Mouse (Mus musculus): ENCODE data around the gene Csdc2. TPM values are rescaled to one million over a fixed set of nuclear protein-coding genes. Genes with fewer than 3 reads are reported as not detected.
"Not testable (repeated sequence)": the region's sequence is repeated elsewhere in the genome, so short reads cannot be mapped to it uniquely, and the experiment has no call there.

The Csdc2 gene
- polyA plus RNA-seq, 1 experiment = 6.8 TPM

DNA sequence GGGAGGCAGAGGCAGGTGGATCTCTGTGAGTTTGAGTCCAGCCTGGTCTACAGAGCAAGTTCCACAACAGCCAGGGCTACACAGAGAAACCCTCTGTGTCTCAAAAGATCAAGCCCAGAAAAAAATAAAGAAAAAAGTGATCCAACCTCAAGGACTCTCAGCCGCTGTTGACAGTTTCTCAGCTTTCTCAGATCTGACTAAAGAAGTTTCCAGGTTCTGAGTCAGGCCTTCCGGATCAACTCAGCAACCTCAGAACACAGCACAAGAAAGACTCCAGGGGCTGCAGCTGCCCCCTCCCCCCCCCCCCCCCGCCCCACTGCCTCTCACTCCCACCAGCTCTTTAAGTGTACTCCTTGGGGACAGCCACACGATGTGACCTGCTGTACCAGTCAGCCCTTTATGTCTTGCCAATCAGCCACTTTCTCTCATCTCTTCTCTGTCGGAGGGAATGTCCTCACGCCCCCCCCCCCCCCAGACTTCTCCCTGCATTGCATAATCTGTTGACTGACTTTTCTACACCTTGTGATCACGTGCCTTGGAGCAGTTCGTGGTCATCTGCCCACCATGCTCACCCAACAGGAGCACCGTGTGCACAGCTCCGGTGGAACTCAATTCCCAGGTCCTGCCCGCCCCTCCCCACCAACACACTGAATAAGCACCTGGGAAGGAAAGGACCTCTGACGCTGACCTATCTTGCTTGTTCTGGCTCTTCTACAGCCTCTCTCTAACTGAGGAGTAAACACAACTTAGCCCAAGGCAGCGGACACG lies 29.7 kb downstream of the Csdc2 start:
- H3K27me3 ChIP-seq (ENCODE audit: control insufficient read depth, insufficient read depth, low read length) = no peaks in the 10 kb centered on the region
- TF ChIP-seq CTCF (IDR thresholded peaks at IDR 0.05; ENCODE audit: borderline replicate concordance, control insufficient read depth, extremely low read depth, insufficient read depth, low read length, poor library complexity) = no peak
- TF ChIP-seq POLR2A (IDR thresholded peaks at IDR 0.05; ENCODE audit: control insufficient read depth, extremely low read depth, insufficient read depth, low read length, poor library complexity) = no peak
- H3K36me3 ChIP-seq (ENCODE audit: control insufficient read depth, insufficient read depth, low read length) = no peaks in the 10 kb centered on the region
- DNase-seq = no peak
- peaks cover 2% of the 10 kb centered on the region; the same call in 1 of the 2 replicates for H3K4me1 ChIP-seq (replicated peaks; ENCODE audit: control insufficient read depth, insufficient read depth, low read length)
- WGBS = 94% methylated on average over 14 of the region's 14 CpGs
- no peak overlapping the region for H3K27ac ChIP-seq (ENCODE audit: control insufficient read depth, insufficient read depth, low read length)
- H3K4me3 ChIP-seq (ENCODE audit: control insufficient read depth, insufficient read depth, low read length) = no peak overlapping the region

DNA sequence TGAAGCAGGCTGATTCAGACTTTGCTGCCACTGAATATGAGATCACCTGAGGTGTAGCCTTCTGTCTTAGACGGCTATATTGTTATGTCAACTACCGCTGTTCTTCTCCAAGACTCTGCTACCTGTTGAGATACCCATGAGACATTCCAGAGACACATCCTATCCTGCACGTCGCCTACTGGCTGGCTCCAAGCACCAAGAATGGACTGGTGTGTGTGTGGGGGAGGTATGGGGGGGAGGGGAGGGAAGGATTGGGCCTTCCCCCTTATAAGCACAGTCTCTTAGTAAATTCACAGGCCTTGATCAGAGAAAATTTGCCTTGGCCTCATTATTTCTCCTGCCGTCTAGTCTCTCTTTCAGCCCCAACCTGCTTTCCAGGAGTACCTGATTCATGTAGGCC lies 31.3 kb downstream of the Csdc2 start:
- WGBS = 97% methylated on average over 5 of the region's 5 CpGs
- Histone ChIP-seq H3K27ac (ENCODE audit: control insufficient read depth, insufficient read depth, low read length) (no peak overlapping the region), H3K36me3 (ENCODE audit: control insufficient read depth, insufficient read depth, low read length) (no peaks in the 10 kb centered on the region), H3K4me3 (ENCODE audit: control insufficient read depth, insufficient read depth, low read length) (no peak overlapping the region), H3K27me3 (ENCODE audit: control insufficient read depth, insufficient read depth, low read length) (no peaks in the 10 kb centered on the region), H3K4me1 (replicated peaks; ENCODE audit: control insufficient read depth, insufficient read depth, low read length) (no peaks in the 10 kb centered on the region; the same call in 1 of the 2 replicates)
- TF ChIP-seq CTCF (IDR thresholded peaks at IDR 0.05; ENCODE audit: borderline replicate concordance, control insufficient read depth, extremely low read depth, insufficient read depth, low read length, poor library complexity) (no peak), POLR2A (IDR thresholded peaks at IDR 0.05; ENCODE audit: control insufficient read depth, extremely low read depth, insufficient read depth, low read length, poor library complexity) (no peak)
- DNase-seq = no peak

DNA sequence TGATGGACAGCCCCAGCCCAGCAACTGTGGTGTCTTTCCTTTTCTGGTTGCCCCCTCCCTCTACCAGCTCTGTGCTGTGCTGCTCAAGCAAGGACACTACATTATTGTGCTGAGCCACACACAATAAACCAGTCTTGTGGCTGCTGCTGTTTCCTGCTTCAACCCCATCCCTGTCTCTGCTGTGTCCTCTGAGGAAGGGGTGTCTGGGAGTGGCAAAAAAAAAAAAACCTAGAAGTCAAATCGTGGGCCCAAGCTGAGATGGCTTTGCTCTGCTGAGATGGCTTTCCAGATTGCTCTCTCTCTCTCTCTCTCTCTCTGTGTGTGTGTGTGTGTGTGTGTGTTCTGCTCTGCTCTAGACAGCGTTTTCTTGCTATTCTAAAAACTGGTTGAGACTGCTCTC lies 31.9 kb downstream of the Csdc2 start:
- TF ChIP-seq CTCF (IDR thresholded peaks at IDR 0.05; ENCODE audit: borderline replicate concordance, control insufficient read depth, extremely low read depth, insufficient read depth, low read length, poor library complexity) (no peak), POLR2A (IDR thresholded peaks at IDR 0.05; ENCODE audit: control insufficient read depth, extremely low read depth, insufficient read depth, low read length, poor library complexity) (no peak)
- H3K27me3 ChIP-seq (ENCODE audit: control insufficient read depth, insufficient read depth, low read length) = no peaks in the 10 kb centered on the region
- no peaks in the 10 kb centered on the region; the same call in 1 of the 2 replicates for H3K4me1 ChIP-seq (replicated peaks; ENCODE audit: control insufficient read depth, insufficient read depth, low read length)
- no peak for DNase-seq
- no peak overlapping the region for H3K27ac ChIP-seq (ENCODE audit: control insufficient read depth, insufficient read depth, low read length)
- no peak overlapping the region for H3K4me3 ChIP-seq (ENCODE audit: control insufficient read depth, insufficient read depth, low read length)
- 33% methylated on average over 2 of the region's 2 CpGs for WGBS
- H3K36me3 ChIP-seq (ENCODE audit: control insufficient read depth, insufficient read depth, low read length) = no peaks in the 10 kb centered on the region

DNA sequence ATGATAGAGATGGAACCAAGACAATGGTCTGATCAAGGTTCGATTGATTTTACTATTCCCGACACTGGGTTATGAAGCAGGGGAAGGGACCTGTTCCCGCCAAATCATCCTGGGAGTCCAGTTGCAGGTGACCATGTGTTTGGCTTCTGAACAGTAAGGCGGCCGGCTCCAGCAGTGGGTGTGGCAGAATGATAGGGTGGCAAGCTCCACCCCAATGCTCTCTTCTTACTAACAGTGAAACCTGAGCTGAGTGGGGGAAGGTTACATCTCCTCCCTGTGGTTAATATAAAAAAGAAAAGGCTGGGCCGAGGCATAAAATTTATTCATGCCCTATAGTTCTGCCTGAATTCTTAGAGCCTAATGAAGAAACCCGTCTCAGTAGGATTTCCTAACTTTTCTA lies 32.6 kb downstream of the Csdc2 start:
- no peaks in the 10 kb centered on the region; the same call in 1 of the 2 replicates for H3K4me1 ChIP-seq (replicated peaks; ENCODE audit: control insufficient read depth, insufficient read depth, low read length)
- no peak overlapping the region for H3K4me3 ChIP-seq (ENCODE audit: control insufficient read depth, insufficient read depth, low read length)
- TF ChIP-seq CTCF (IDR thresholded peaks at IDR 0.05; ENCODE audit: borderline replicate concordance, control insufficient read depth, extremely low read depth, insufficient read depth, low read length, poor library complexity) (no peak), POLR2A (IDR thresholded peaks at IDR 0.05; ENCODE audit: control insufficient read depth, extremely low read depth, insufficient read depth, low read length, poor library complexity) (no peak)
- H3K36me3 ChIP-seq (ENCODE audit: control insufficient read depth, insufficient read depth, low read length) = no peaks in the 10 kb centered on the region
- no peak for DNase-seq
- H3K27ac ChIP-seq (ENCODE audit: control insufficient read depth, insufficient read depth, low read length) = no peak overlapping the region
- whole genome bisulfite sequencing = 78% methylated on average over 7 of the region's 7 CpGs
- no peaks in the 10 kb centered on the region for H3K27me3 ChIP-seq (ENCODE audit: control insufficient read depth, insufficient read depth, low read length)

DNA sequence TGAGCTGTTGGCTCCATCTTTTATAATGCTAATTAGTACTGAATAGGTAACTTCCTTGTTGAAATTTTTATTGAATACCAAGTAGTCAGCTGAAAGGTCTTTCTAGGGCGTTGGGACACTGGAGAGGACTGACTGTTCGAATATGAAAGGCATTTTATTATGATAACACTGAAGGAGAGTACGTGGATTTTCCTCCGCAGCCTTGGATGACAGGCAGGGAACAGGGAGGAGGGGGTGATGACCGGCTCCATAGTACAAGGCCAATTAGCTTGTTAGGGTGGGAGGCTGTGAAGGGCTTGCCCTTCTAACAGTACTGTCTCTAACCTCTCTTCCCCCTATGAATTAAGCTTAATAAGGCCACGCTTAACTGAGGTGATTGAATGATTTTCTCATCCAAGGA lies 33.1 kb downstream of the Csdc2 start:
- not testable (repeated sequence) for H3K36me3 ChIP-seq (ENCODE audit: control insufficient read depth, insufficient read depth, low read length); DNase-seq; H3K4me1 ChIP-seq (replicated peaks; ENCODE audit: control insufficient read depth, insufficient read depth, low read length); H3K4me3 ChIP-seq (ENCODE audit: control insufficient read depth, insufficient read depth, low read length); H3K27me3 ChIP-seq (ENCODE audit: control insufficient read depth, insufficient read depth, low read length); H3K27ac ChIP-seq (ENCODE audit: control insufficient read depth, insufficient read depth, low read length)
- 94% methylated on average over 6 of the region's 6 CpGs for WGBS

DNA sequence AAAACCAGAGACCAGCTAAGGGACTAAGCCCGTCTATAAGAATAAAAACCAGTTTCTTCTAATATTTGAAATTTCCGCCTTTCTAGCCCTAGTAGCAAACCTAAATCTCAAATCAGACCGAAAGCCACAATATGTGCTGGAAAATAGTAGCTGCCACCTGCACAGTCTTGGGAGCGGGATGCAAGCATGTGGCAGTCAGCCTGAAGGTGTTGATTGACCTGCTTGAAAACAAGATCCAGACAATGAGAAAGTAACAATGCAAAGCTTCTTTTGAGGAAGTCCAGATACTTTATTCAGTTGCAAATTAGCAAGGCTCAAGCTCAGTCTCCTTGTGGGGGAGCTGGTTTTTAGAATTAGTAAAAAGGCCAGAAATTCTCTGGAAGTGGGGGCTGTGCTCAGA lies 33.9 kb downstream of the Csdc2 start:
- not testable (repeated sequence) for DNase-seq; H3K4me1 ChIP-seq (replicated peaks; ENCODE audit: control insufficient read depth, insufficient read depth, low read length); H3K27ac ChIP-seq (ENCODE audit: control insufficient read depth, insufficient read depth, low read length); H3K36me3 ChIP-seq (ENCODE audit: control insufficient read depth, insufficient read depth, low read length); H3K27me3 ChIP-seq (ENCODE audit: control insufficient read depth, insufficient read depth, low read length); H3K4me3 ChIP-seq (ENCODE audit: control insufficient read depth, insufficient read depth, low read length)
- WGBS = 97% methylated on average over 4 of the region's 4 CpGs

DNA sequence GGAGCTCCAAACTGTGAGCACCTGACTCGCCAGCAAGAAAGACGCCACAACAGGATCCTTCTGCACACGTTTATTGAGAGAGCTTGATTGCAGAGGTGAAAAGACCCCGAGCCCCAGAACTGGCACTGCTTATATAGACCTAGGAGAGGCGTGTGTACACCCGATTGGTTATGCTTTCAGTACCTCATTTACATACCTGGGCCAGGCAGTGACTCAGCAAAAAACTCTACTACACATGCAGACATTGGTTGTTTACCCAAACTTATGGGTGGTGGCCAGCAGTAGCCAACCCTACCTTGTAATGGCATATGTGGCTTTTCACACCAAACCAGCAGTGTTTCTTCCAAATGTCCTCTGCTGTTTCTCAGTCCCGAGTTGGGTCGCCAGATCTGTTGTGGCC lies 38.6 kb downstream of the Csdc2 start:
- H3K4me3 ChIP-seq (ENCODE audit: control insufficient read depth, insufficient read depth, low read length); H3K4me1 ChIP-seq (replicated peaks; ENCODE audit: control insufficient read depth, insufficient read depth, low read length); H3K36me3 ChIP-seq (ENCODE audit: control insufficient read depth, insufficient read depth, low read length); H3K27ac ChIP-seq (ENCODE audit: control insufficient read depth, insufficient read depth, low read length); DNase-seq; H3K27me3 ChIP-seq (ENCODE audit: control insufficient read depth, insufficient read depth, low read length): not testable (repeated sequence)
- 97% methylated on average over 8 of the region's 8 CpGs for WGBS
